Mouse (Mus musculus): ENCODE measurements at regions not wholly inside any gene's neighbourhood (a gene's known extent, or its start where the extent isn't known, plus 50 kb on each side); places are given as distances from the start of the nearest gene placed in this dataset.

- TF ChIP-seq CTCF (IDR thresholded peaks at IDR 0.05; ENCODE audit: insufficient read depth, low read length) (no peak), POLR2A (IDR thresholded peaks at IDR 0.05; ENCODE audit: borderline replicate concordance, extremely low read depth, low read depth, low read length) (no peak)
Observed at GRCm38 (mm10) chr9:79037054-79037453, 421.7 kb downstream of the Cd109 start.

All from lung, adult 2 months (tissue).